Mouse (Mus musculus): ENCODE data around the gene Maml1. TPM values are rescaled to one million over a fixed set of nuclear protein-coding genes. Genes with fewer than 3 reads are reported as not detected.

The Maml1 gene
- polyA plus RNA-seq, 1 experiment from 2014 or later, result 3.9 TPM

GRCm38 (mm10) chr11:50222559-50223276, 69.4 kb downstream of the Maml1 start:
- Histone ChIP-seq H3K27me3 (replicated peaks; ENCODE audit: control insufficient read depth, insufficient read depth, low read length) (no peaks in the 10 kb centered on the region), H3K4me1 (replicated peaks; ENCODE audit: control insufficient read depth, insufficient read depth, low read length) (peaks cover 34% of the 10 kb centered on the region), H3K4me3 (replicated peaks; ENCODE audit: low read length) (no peak overlapping the region), H3K36me3 (ENCODE audit: control insufficient read depth, insufficient read depth) (no peaks in the 10 kb centered on the region), H3K9me3 (ENCODE audit: control insufficient read depth, low read length) (no peaks in the 10 kb centered on the region), H3K27ac (ENCODE audit: low read length) (no peak overlapping the region), H3K9ac (replicated peaks; ENCODE audit: low read depth, low read length) (0 out of 2 replicates have a peak overlapping the region, but pooled peaks have one; percentile 12), H3K4me2 (ENCODE audit: low read length) (peak overlapping the region; percentile 93)
- ATAC-seq, result no peak
- 38% methylated on average over 7 of the region's 7 CpGs for WGBS

DNA sequence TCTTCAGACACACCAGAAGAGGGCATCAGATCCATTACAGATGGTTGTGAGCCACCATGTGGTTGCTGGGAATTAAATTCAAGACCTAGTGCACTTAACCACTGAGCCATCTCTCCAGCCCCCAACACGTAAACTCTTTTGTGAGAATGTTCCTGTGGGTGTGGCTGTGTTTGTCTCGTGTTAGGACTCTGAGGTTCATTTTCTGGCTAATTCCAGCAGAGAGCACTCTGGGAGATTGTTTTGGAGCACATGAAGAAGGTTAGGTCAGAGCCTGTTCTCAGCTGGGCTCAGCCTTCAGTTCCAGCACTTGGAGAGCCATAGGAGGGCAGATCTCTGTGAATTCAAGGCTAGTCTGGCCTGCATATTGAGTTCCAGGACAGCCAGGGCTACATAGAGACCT, 72.3 kb downstream of the Maml1 start:
- no peak for ATAC-seq
- Histone ChIP-seq H3K27ac (ENCODE audit: low read length) (no peak overlapping the region), H3K27me3 (replicated peaks; ENCODE audit: control insufficient read depth, insufficient read depth, low read length) (no peaks in the 10 kb centered on the region), H3K4me2 (ENCODE audit: low read length) (no peak overlapping the region), H3K9ac (replicated peaks; ENCODE audit: low read depth, low read length) (no peak overlapping the region), H3K4me3 (replicated peaks; ENCODE audit: low read length) (no peak overlapping the region), H3K36me3 (ENCODE audit: control insufficient read depth, insufficient read depth) (no peaks in the 10 kb centered on the region), H3K9me3 (ENCODE audit: control insufficient read depth, low read length) (no peaks in the 10 kb centered on the region), H3K4me1 (replicated peaks; ENCODE audit: control insufficient read depth, insufficient read depth, low read length) (peaks cover 16% of the 10 kb centered on the region)
- WGBS, result 36% methylated on average over 2 of the region's 2 CpGs

- H3K4me2 ChIP-seq (ENCODE audit: low read length), result no peak overlapping the region
- H3K4me1 ChIP-seq (replicated peaks; ENCODE audit: control insufficient read depth, insufficient read depth, low read length), result peaks cover 4% of the 10 kb centered on the region
- H3K9ac ChIP-seq (replicated peaks; ENCODE audit: low read depth, low read length), result no peak overlapping the region
- H3K4me3 ChIP-seq (replicated peaks; ENCODE audit: low read length), result no peak overlapping the region
- H3K27ac ChIP-seq (ENCODE audit: low read length), result no peak overlapping the region
- H3K27me3 ChIP-seq (replicated peaks; ENCODE audit: control insufficient read depth, insufficient read depth, low read length), result no peaks in the 10 kb centered on the region
- H3K9me3 ChIP-seq (ENCODE audit: control insufficient read depth, low read length), result no peaks in the 10 kb centered on the region
- ATAC-seq, result no peak
- no peaks in the 10 kb centered on the region for H3K36me3 ChIP-seq (ENCODE audit: control insufficient read depth, insufficient read depth)
- 69% methylated on average over 4 of the region's 4 CpGs for WGBS
These were observed 74.3 kb downstream of the Maml1 start for GRCm38 (mm10) chr11:50217811-50218210.

GRCm38 (mm10) chr11:50216724-50217366, 75.3 kb downstream of the Maml1 start:
- Histone ChIP-seq H3K27ac (ENCODE audit: low read length) (no peak overlapping the region), H3K9ac (replicated peaks; ENCODE audit: low read depth, low read length) (no peak overlapping the region), H3K4me1 (replicated peaks; ENCODE audit: control insufficient read depth, insufficient read depth, low read length) (peaks cover 2% of the 10 kb centered on the region; the same call in 1 of the 2 replicates), H3K9me3 (ENCODE audit: control insufficient read depth, low read length) (no peaks in the 10 kb centered on the region), H3K4me3 (replicated peaks; ENCODE audit: low read length) (no peak overlapping the region), H3K4me2 (ENCODE audit: low read length) (no peak overlapping the region), H3K36me3 (ENCODE audit: control insufficient read depth, insufficient read depth) (no peaks in the 10 kb centered on the region), H3K27me3 (replicated peaks; ENCODE audit: control insufficient read depth, insufficient read depth, low read length) (no peaks in the 10 kb centered on the region)
- ATAC-seq, result no peak
- WGBS, result 78% methylated on average over 4 of the region's 4 CpGs

DNA sequence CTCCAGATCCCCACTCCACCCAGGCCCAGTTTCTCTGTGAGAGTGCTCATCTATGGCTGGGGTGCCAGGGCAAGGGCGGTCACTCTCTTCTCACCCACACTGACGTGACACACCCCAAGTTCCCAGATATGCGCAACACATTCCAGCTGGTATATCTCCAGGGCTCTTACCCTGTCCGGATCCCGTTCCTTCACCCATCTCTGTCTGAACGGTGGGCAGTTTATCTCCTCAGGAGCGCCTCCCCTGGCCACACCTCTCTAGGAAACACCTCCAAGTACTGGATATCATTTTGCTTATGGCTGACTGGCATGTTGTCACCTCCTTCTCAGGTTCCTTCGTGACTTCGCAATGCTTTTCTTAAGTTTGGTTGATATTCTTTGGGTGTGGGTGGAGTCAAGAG, 76.5 kb downstream of the Maml1 start:
- H3K9ac ChIP-seq (replicated peaks; ENCODE audit: low read depth, low read length), result no peak overlapping the region
- WGBS, result 25% methylated on average over 9 of the region's 9 CpGs
- peaks cover 11% of the 10 kb centered on the region for H3K4me1 ChIP-seq (replicated peaks; ENCODE audit: control insufficient read depth, insufficient read depth, low read length)
- H3K27me3 ChIP-seq (replicated peaks; ENCODE audit: control insufficient read depth, insufficient read depth, low read length), result no peaks in the 10 kb centered on the region
- H3K4me2 ChIP-seq (ENCODE audit: low read length), result no peak overlapping the region
- no peak overlapping the region for H3K4me3 ChIP-seq (replicated peaks; ENCODE audit: low read length)
- H3K36me3 ChIP-seq (ENCODE audit: control insufficient read depth, insufficient read depth), result no peaks in the 10 kb centered on the region
- H3K9me3 ChIP-seq (ENCODE audit: control insufficient read depth, low read length), result no peaks in the 10 kb centered on the region
- no peak overlapping the region for H3K27ac ChIP-seq (ENCODE audit: low read length)
- no peak for ATAC-seq

DNA sequence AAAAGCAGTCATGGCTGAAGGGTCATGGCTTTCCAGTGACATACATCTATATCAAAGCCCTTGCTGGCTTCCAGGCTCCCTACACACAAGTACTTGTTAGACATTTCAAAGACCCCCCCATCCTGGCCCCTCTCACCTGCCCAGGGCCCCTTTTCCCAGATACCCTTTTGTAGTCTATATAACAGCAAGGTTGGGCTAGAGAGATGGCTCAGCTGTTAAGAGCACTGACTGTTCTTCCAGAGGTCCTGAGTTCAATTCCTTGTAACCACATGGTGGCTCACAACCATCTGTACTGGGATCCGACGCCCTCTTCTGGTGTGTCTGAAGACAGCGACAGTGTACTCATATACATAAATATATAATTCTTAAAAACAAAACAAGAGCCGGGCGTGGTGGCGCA, 77.5 kb downstream of the Maml1 start:
- no peak for ATAC-seq
- H3K27me3 ChIP-seq (replicated peaks; ENCODE audit: control insufficient read depth, insufficient read depth, low read length), result no peaks in the 10 kb centered on the region
- H3K4me2 ChIP-seq (ENCODE audit: low read length), result no peak overlapping the region
- no peak overlapping the region for H3K9ac ChIP-seq (replicated peaks; ENCODE audit: low read depth, low read length)
- no peak overlapping the region for H3K4me3 ChIP-seq (replicated peaks; ENCODE audit: low read length)
- H3K9me3 ChIP-seq (ENCODE audit: control insufficient read depth, low read length), result no peaks in the 10 kb centered on the region
- H3K36me3 ChIP-seq (ENCODE audit: control insufficient read depth, insufficient read depth), result no peaks in the 10 kb centered on the region
- H3K27ac ChIP-seq (ENCODE audit: low read length), result no peak overlapping the region
- H3K4me1 ChIP-seq (replicated peaks; ENCODE audit: control insufficient read depth, insufficient read depth, low read length), result peaks cover 12% of the 10 kb centered on the region
- 91% methylated on average over 6 of the region's 6 CpGs for WGBS

GRCm38 (mm10) chr11:50212848-50213758, 79.0 kb downstream of the Maml1 start:
- H3K9ac ChIP-seq (replicated peaks; ENCODE audit: low read depth, low read length), result no peak overlapping the region
- H3K27me3 ChIP-seq (replicated peaks; ENCODE audit: control insufficient read depth, insufficient read depth, low read length), result no peaks in the 10 kb centered on the region
- peaks cover 22% of the 10 kb centered on the region for H3K4me1 ChIP-seq (replicated peaks; ENCODE audit: control insufficient read depth, insufficient read depth, low read length)
- 68% methylated on average over 11 of the region's 11 CpGs for WGBS
- no peak for ATAC-seq
- H3K36me3 ChIP-seq (ENCODE audit: control insufficient read depth, insufficient read depth), result no peaks in the 10 kb centered on the region
- H3K9me3 ChIP-seq (ENCODE audit: control insufficient read depth, low read length), result no peaks in the 10 kb centered on the region
- H3K27ac ChIP-seq (ENCODE audit: low read length), result no peak overlapping the region
- no peak overlapping the region for H3K4me2 ChIP-seq (ENCODE audit: low read length)
- no peak overlapping the region for H3K4me3 ChIP-seq (replicated peaks; ENCODE audit: low read length)

- peaks cover 1% of the 10 kb centered on the region; the same call in 1 of the 2 replicates for H3K36me3 ChIP-seq (ENCODE audit: control insufficient read depth, insufficient read depth)
- no peak overlapping the region for H3K9ac ChIP-seq (replicated peaks; ENCODE audit: low read depth, low read length)
- no peak overlapping the region for H3K4me3 ChIP-seq (replicated peaks; ENCODE audit: low read length)
- H3K27me3 ChIP-seq (replicated peaks; ENCODE audit: control insufficient read depth, insufficient read depth, low read length), result no peaks in the 10 kb centered on the region
- WGBS, result 75% methylated on average over 3 of the region's 3 CpGs
- no peak overlapping the region for H3K4me2 ChIP-seq (ENCODE audit: low read length)
- ATAC-seq, result no peak
- H3K4me1 ChIP-seq (replicated peaks; ENCODE audit: control insufficient read depth, insufficient read depth, low read length), result peaks cover 22% of the 10 kb centered on the region
- no peaks in the 10 kb centered on the region for H3K9me3 ChIP-seq (ENCODE audit: control insufficient read depth, low read length)
- H3K27ac ChIP-seq (ENCODE audit: low read length), result no peak overlapping the region
These were observed 79.9 kb downstream of the Maml1 start for GRCm38 (mm10) chr11:50212060-50212739.
